Mouse (Mus musculus) cerebellum, adult 8-10 months (tissue): ENCODE data around the gene Sept3.
"Not testable (repeated sequence)": the region's sequence is repeated elsewhere in the genome, so short reads cannot be mapped to it uniquely, and the experiment has no call there.

Experiments used
- DNase-seq: peaks from one replicate; pipeline ENCODE4 v3.0.0; 2022

Sept3 gene

DNA sequence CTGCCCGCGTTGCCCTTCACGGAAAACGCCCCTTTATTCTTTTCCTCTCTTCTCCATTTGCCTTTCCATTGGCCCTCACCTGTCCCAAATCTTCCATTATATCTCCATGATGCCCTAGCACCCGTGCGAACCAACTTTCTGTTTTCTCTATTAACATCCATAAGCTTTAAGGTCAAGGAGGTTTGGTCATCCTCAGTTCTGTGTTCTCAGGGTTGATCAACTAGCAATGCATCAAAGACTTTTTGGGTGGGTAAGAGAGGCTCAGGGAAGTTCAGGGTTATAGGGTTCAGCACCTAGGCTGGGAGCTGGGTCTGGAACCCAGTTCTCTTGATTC, at the start of gene Sept3:
Gene Sept3, plus strand, starts transcription at position 301 of the 334 bp plus-strand sequence.
- no peak for DNase-seq

DNA sequence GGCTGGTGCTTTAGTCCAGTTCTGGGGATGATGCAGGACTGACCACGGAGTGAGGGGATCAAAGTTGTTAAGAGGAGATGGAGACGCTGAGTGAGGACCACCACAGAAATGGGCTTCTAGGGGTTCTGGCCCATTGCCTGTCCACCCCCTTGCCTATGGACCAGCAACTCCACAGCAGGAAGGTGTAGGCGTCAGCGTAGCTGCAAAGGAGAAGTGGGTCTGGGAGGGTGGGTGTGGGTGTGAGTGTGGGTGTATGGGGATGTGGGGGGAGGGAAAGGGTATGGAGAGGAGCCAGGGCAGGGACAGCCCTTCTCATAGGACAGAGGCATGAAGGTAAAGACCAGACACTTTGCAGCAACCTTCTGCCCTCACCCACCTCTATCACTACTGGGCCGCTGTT, 48.9 kb upstream of the Sept3 start:
- DNase-seq, result peak; percentile 13

DNA sequence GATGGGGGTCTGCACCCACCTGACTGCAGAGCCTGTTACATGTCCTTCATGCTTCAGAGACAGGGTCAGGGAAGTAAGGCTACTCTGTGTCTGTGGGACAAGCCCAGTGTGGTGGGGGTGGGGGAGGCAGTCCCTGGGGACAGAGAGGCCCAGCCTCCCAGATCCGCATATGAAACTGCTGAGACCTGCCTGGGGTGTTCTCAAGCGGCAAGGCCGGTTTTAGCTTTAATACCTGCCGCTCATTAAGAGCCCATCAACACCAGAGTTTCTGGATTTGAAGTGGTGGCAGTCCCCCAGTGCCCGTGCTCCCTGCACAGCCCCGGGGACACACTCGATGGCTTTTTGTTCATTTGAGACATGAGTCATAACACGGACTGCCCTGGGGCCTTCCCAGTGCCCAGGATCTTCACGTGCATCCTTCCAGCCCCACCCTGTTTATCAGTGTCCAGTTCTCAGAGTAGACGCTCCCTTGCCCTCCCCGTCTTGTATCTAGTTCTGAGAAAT, 45.1 kb upstream of the Sept3 start:
- no peak for DNase-seq

DNA sequence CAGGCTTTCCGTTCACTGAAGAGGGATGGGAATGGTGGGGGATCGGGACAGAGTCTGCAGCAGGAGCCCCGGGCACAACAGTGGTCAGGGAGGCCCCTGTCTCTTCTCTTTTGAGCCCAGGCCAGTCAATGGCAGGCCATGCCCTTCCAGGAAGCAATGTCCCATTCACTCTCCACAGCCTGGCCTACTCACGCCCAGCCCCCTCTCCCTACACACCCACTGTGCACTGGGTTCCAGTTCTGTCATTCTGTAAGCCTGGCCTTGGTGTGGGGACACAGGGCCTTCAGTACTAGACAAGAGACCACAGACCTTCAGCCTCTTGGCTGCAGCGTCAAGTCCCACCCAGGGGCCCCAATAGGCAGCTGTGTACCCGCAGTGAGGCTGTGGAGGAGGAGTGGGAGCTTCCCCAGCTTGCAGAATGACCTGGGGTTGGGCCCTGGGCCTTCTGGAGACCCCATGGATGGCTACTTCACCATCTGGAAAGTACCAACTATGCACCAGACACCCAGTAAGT, 44.5 kb upstream of the Sept3 start:
- no peak for DNase-seq

DNA sequence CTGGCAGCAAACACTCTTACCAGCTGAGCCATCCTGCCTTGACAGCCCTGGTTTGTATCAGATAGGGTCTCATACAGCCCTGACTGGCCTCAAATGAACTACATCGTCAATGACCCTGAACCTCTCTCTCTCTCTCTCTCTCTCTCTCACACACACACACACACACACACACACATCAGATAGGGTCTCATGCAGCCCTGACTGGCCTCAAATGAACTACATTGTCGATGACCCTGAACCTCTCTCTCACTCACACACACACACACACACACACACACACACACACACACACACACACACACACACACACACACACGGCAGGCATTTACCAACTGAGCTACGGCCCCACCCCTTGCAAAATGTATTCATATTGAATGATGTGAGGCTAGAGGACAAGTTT, 43.6 kb upstream of the Sept3 start:
- DNase-seq, result no peak

DNA sequence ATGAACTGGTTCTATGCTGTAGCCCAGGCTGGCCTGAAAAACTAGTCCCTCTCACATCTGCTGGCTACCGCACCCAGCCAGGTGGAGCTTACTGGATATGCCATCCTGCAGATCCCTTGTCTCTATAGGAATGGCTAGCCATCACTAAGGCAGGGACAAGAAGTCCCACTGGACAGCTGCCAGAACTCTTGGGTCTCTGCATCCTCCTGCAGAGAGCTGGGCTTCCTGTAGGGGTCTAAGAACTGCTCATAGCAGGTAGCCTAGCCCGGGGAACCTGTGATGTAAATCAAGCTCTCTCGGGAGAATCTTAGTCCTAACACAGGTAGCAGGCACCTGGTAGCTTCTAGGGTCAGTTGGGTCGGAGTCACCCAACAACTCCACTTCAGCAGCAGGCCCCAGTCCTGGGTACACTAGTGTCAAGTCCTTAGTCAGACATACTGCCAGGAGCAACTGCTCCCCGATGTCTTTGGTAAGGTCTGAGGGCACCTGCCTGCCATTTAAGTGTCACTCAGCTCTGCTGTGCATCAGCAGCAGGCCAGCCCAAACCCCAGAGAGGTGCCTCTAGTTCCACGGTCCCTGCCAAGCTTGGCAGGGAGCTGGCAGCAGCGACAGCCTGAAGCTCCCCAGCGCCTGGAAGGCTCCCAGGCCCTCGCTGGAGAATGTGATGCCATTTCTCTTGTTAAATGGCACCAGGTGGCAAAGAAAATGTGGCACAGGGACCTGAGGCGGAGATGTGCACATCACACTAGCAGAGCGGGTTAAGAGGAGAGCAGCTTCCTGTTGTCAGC, 42.9 kb upstream of the Sept3 start:
- DNase-seq, result peak; percentile 84

DNA sequence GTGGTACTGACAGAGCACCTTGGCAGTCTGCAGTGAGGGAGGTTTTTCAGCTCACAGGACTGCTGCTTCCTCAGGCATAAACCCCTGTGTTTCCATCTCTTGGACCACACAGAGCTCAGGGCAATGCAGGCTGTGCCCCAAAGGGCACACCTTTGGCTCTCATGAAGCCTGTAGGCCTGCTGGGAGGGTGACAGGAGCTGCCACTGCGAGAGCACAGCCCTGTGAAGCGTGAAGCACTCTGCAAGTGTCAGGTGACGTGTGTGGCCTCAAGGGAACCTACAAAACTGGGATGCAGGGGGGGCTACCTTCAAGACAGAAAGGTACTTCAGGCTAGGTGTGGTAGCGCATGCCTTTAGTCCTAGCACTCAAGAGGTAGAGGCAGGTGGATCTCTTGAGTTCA, 42.0 kb upstream of the Sept3 start:
- no peak for DNase-seq

DNA sequence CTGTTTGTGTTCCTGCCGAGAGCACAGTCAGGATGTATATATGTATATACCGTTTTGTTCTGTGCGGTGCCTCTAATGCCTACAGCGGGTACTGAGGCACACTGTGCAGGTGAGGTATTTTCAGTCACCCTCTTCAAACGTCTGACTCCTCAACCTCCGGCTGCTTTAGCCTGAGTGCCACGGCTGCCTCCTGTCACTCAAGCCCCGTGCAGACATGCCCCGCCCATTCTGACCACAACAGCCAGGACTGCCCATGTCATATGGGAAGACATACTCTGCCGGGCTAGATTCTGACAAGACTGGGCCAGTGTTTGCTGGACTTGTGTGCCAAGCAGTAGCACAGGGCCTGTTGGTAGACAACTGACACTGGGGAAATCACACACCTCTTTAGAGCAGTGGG, 39.0 kb upstream of the Sept3 start:
- no peak for DNase-seq

DNA sequence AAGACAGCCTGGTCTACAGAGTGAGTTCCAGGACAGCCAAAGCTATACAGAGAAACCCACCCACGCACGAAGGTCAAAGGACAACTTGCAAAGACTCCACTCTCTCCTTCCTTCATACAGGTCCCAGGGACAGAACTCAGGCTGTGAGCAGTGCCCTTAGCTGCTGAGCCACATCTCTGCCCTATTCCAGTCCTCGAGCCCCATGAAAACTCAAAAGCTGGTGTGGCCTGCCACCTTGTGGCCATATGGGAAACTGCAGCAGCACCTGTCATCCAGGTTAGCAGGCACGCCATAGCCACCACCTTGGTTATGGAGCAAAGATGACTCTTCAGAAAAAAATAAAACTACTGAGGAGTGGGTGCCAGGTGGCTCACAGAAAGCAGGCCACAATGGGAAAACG, 38.1 kb upstream of the Sept3 start:
- DNase-seq, result peak; percentile 95

DNA sequence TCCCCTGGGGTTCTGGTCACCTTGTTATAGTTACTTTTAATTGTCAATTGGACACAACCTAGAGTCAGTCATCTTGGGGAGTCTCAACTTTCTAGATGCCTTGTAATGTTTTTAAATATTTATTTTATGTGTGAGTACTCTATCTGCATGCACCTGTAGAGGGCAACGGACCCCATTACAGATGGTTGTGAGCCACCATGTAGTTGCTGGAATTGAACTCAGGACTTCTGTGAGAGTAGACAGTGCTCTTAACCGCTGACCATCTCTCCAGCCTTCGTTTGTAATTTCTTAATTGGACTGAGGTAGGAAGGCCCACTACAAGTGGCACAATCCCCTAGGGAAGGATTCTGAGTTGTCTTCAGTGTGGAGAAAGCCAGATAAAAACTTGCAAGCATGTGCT, 31.4 kb upstream of the Sept3 start:
- no peak for DNase-seq

DNA sequence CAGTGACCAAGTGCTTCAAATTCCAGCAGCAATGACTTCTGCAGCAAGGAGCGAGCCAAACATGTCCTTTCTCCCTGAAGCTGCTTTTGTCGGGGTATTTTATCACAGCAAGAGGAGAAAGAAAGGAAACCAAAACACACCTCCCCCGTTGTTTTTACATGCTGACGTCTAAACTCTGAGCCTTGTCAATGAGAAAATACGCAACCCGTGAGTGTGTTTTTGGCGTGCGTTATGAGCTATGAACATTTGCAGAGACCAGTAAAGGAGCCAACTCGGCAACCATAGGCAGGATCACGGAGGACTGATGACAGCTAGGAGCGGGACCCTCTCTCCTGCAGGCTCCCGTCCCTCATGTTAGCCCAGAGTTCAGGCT, 31.0 kb upstream of the Sept3 start:
- DNase-seq, result no peak

DNA sequence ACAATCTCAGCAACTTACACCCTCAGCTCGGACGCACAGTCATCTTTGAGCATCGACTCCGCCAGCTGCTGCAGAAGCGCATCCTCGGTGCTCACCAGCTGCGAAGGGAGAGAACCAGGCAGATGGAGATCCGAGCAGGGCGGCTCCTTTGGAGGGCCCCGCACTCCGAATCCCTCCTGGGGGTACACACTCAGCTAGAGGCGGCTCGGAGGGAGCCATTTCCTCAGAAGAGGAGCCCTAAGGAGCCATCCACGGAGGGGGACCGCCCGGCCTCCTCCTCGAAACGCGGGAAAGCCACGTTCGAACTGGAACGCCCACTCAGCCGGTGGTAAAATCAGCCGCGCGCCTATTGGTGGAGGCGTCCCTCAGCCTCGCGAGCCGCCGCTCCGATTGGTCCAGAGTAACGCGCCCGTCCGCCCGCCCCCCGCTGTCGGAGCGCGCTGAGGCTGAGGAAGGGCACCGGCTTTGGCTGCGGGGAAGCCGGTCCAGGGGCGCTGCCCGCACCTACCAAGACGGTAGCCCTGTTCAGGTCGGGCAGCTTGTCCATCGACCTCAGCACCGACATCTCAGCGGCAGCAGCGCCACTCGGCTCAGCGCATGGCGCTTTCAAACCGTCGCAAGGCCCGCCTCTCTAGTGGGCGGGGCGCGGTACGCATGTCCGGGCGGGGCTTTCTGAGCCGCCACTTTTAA, 30.4 kb upstream of the Sept3 start, which contains the start of gene Cenpm:
Gene Cenpm, minus strand, starts transcription at position 634 of the 690 bp plus-strand sequence.
- peak; percentile 93 for DNase-seq

DNA sequence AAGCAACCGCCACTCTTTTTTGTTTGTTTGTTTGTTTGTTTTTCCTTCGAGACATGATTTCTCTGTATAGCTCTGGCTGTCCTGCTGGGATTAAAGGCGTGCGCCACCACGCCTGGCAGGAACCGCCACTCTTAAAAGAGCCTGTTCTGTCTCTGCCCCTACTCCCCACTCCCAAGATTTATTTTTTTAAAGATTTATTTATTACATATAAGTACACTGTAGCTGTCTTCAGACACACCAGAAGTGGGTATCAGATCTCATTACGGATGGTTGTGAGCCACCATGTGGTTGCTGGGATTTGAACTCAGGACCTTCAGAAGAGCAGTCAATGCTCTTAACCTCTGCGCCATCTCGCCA, 29.9 kb upstream of the Sept3 start:
- DNase-seq, result not testable (repeated sequence)

DNA sequence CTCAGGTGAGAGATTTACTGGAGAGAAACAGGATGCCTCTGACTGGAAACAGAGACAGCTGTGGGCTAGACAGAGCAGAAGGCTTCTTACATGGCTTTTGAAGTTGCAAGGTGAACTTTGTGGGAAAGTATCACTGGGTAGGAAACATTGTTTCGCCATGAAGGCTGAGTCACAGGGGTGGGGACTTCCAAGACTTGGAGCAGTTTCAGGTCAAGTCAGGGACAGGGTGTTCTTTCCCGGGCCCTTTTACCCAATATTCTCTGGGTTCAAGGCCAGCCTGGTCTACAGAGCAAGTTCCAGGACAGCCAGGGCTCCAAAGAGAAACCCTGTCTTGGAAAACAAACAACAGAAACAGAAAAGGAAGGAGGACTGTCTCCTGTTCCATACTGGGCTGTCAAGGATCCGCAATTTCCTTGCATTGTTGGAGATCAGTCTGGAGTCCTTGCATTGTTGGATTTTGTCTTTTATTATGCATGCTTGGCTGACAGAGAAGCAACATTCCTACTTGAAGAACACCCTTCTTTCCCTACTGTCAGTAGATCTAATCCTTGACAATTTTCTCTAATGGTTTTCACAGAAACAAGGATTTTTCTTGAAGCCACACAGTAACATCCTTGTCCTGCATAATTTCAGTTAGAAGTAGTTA, 27.4 kb upstream of the Sept3 start:
- no peak for DNase-seq

DNA sequence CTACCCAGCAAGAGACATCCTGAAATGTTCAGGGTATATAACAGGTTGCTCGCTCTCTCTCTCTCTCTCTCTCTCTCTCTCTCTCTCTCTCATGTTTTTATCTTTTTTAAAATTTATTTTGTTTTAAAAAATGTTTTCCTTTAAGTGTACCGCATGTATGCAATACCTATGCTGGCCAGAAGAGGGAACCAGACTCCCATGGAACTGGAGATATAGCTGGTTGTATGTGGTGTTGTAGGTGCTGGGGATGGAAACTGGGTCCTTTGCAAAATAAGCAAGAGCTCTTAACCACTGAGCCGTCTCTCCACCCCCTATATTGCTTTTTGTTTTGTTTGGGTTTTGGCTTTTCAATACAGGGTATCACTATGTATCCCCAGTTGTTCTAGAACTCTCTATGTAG, 23.1 kb upstream of the Sept3 start:
- DNase-seq, result no peak

DNA sequence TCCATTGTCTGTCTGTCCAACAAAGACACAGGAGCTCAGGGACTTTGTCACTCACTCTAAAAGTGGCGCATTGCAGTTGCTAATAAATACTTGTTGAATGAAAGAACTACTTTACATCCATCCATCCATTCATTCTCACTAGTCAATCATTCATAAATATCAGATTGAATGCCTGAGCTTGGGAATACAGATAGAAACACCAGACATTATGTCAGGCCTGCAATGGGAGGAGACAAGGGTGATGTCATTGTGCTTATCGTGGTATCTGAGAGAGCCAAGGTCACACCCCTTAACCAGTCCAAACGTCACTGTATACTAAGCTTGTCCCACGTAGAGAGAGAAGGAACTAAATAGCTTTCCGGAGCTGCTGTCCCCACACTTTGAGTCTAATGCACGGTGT, 22.6 kb upstream of the Sept3 start, which contains the start of gene 1500009C09Rik:
Gene 1500009C09Rik, plus strand, starts transcription at position 301 of the 400 bp plus-strand sequence.
- no peak for DNase-seq

DNA sequence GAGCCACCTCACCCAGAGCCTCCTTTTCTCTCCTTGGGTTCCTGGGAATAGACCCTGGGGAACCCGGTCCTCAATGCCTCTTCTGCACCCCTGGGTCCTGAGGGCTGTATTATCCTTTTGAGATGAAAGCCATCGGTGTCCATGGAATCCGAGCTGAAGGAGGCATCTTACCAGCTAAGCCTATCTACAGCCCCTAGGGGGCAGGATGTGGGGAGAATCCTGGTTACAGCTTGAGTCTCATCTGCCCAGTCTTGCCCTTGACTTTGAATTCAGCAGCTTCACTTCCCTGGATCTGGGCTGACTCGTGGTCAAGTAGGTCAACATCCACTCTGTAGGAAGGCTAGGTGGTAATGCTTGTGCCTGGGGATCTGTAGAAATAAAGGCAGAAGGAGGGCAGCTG, 19.4 kb upstream of the Sept3 start:
- DNase-seq, result no peak

DNA sequence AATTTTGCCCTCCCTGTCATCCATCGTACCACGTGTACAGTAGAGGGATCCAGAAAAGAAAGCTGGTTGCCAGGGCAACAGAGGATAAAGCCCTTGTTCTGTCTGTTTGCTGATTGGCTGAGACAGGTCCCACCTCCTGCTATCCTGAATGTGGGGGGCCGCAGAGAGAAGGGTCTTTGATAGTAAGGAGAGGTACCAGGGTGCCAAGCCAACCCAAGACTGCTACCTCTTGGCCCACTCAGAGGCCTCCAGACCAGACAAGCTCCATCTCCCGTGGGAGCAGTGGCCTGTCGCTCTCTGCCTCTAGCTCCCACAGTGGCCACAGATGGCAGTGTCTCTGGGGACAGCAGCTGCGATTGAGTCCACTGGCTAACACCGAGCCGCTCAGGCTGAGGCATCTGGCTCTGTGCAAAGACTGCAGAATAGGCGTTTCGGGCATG, 18.7 kb upstream of the Sept3 start:
- peak; percentile 74 for DNase-seq

DNA sequence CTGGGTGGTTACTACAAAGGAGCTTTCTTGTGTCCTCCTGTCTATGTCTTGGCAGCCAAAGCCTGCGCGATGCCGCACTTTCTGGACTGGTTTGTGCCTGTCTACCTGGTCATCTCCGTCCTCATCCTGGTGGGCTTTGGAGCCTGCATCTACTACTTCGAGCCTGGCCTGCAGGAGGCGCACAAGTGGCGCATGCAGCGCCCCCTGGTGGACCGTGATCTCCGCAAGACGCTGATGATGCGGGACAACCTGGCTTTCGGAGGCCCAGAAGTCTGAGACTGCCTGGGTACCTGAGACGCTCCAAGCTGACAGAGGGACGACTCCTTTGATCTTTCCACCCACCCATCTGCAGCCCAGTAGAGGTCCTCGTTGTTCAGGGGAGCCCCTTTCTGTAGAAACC, 15.2 kb upstream of the Sept3 start:
- DNase-seq, result peak; percentile 72

DNA sequence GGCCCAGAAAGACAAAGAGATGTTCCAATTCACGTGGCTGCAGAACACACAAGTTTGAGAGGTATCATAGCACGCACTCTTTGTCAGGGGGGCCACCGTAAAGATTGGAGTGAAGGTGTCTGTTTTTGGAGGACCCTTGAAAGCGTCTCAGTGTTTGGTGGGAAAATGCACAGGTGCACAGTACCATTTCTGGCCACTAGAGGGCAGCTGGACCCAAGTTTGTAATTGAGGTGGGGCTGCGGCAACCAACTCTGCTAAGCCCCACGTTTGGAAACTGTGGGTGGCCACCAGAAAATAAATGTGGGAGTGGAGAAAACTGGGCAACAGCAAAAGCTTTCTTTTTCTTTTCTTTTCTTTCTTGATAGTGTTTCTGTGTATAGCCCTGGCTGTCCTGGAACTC, 8.3 kb upstream of the Sept3 start:
- DNase-seq, result peak; percentile 81

DNA sequence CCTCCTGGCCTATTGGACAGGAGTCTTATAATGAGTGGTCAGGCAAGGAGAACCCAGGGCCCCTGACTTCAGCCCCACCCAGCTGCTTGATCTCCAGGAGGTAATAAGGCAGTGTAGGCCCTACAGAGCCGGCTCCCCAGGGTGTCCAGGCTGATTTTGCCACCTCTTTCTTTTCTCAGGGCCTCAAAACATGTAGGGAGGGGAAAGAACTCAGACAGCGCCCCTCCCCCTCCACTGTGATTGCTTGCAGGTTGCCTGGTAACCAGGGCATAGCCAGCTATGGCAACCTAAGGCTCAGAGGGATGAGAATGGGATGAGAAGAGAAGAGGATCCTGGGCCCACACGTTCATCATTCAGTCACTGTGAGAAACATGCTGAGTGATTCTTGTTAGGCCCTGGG, 6.5 kb upstream of the Sept3 start:
- no peak for DNase-seq

DNA sequence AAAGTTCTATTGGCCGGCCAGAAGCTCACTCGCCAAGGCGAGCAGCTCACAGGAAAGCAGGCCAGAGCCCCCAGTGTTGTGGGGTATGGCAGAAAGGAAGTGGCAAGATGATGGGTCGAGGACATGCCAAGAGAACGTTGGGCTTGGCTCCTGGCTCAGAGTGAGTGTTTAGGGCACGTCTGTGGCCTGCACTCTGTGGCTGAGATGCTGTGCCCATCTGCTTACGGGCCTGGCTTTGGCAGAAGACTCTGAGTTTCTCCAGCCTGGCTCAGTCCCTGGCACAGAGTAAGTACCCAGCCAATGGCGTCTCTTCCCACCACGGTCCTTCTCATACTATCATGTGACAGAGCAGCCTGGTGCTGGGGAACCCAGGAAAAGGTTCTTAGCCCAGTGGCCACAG, 5.9 kb upstream of the Sept3 start:
- DNase-seq, result peak; percentile 59

DNA sequence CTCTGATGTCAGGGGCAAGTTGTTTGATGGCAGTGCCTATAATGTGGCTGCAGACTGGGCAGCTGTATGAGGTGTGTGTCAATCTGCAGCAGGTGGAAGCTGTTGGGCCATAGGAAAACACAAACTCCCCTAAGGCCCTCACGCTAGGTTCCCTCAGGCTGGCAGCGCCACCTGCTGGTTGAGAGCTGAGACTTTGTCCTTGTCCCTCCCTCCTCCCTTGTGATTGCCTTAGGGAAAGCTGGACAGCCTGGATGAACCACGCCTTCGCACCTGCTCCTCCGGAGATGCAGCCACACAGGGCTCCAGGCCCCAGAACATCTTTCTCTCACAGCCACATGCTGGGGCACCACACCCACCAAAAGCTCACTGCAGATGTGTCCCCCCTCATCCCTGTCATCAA, 3.5 kb upstream of the Sept3 start:
- DNase-seq, result peak; percentile 83

DNA sequence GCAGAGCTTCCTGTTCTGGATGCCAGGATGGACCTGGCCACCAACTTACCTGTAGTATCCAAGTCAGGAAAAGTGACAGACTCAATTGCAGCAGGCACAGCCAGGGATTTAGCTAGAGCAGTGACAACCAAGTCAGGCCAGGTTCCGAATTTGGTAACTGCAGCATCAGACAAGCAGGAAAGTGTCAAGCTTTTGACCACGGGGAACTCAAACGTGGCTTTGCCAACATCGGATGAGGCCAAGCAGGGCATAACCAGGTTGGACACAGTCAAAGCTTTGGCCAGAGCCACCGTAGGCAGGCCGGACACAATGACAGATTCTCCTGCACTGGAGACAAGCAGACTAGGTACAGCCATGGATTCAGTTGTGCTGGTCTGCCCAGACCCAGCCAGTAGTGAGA, 2.4 kb upstream of the Sept3 start:
- DNase-seq, result no peak
